Mouse (Mus musculus) E14TG2a.4 (cell line): ENCODE results near the gene 4933402N03Rik.

Experiments used
- H3K27me3 ChIP-seq: 2 replicates; pipeline ENCODE4 v1.6.1; 2014; ENCODE audit warnings: low read length, control low read depth; ENCODE audit not compliant: insufficient read depth
- H3K36me3 ChIP-seq: 2 replicates; pipeline ENCODE4 v1.6.1; 2014; ENCODE audit warnings: low read length, control low read depth; ENCODE audit not compliant: insufficient read depth
- H3K4me1 ChIP-seq: replicated peaks from 2 replicates; pipeline ENCODE4 v1.6.1; 2014; ENCODE audit warnings: low read depth, low read length, control low read depth
- H3K4me3 ChIP-seq: replicated peaks from 2 replicates; pipeline ENCODE4 v1.5.1; 2014; ENCODE audit warnings: mild to moderate bottlenecking, low read length
- H3K9me3 ChIP-seq: 2 replicates; pipeline ENCODE4 v1.6.1; 2014; ENCODE audit warnings: low read length, control low read depth
- CTCF ChIP-seq: conservative IDR thresholded peaks from 2 replicates; pipeline ENCODE4 v1.5.1; 2014; ENCODE audit warnings: low read length
- NANOG ChIP-seq: IDR thresholded peaks from 2 replicates; pipeline ENCODE4 v1.6.1; 2014; ENCODE audit warnings: borderline replicate concordance, low read length, mixed read lengths
- POU5F1 ChIP-seq: IDR thresholded peaks from 2 replicates; pipeline ENCODE4 v1.6.1; 2014; ENCODE audit warnings: low read length, borderline replicate concordance

Gene 4933402N03Rik

DNA sequence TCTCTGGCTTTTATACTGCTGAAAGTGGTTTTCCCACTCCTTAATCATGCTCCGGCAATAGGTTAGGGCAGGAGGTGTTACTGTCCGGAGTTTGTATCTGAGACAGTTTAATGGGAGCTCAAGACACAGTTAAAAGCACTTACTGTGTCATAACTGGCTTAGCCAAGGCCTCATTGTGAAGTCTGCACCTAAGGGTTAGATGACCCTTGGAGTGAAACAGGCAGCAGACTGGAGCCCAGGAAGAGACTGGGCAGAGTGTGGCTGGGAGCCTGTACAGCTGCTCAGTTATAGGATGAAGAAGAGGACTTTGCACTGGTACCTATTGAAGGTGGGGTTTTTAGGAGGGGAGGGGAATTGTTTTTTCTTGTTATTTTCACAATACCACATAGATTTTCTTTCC lies at the start of gene 4933402N03Rik:
Gene 4933402N03Rik (minus strand): TSS at position 101 of the 400 bp plus-strand sequence.
- H3K4me1 ChIP-seq = no peaks in the 10 kb centered on the region
- H3K4me3 ChIP-seq = no peak within 1 kb of the TSS
- no peaks in the 10 kb centered on the region for H3K36me3 ChIP-seq
- no peaks in the 10 kb centered on the region for H3K27me3 ChIP-seq
- TF ChIP-seq CTCF (no peak), POU5F1 (no peak), NANOG (no peak)
- H3K9me3 ChIP-seq = no peaks in the 10 kb centered on the region

DNA sequence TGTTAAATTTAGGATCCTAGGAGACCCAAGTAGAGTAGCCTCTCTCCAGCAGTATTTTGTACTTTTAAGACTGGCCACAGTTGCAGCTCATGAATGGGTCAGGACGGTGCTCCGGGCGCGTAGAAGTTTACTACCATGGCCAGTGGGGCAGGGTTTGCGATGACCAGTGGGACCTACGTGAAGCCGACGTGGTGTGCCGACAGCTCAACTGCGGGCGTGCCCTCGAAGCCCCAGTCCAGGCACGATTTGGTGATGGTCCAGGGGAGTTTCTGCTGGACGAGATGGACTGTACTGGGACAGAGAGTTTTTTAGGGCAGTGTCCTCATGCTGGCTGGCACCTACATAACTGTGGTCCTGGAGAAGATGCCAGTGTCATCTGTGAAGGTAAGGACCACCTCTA lies 41.9 kb upstream of the 4933402N03Rik start:
- Histone ChIP-seq H3K27me3 (peaks cover 13% of the 10 kb centered on the region; the same call in 1 of the 2 replicates), H3K4me3 (no peak overlapping the region), H3K4me1 (peaks cover 6% of the 10 kb centered on the region; the same call in 1 of the 2 replicates), H3K9me3 (no peaks in the 10 kb centered on the region), H3K36me3 (no peaks in the 10 kb centered on the region)
- TF ChIP-seq NANOG (no peak), POU5F1 (no peak)

DNA sequence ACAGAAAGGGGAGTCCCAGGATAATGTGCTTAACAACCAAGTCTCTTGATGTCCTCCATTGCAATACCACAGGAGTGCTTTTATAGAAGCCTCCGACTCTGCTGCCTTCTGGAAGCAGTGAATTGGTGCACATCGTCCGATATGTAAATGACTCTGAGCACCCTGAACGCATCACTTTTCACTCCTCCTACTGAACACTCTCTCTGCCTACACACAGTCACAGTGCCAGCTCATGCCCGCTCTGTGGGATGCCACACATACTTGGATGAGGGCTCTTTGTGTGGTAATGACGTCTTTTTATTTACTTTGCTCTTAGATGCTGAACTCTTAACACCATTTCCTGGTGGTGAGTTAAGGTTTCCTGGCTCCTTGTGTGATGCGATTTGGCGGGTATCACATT lies 40.9 kb upstream of the 4933402N03Rik start:
- no peak for TF ChIP-seq NANOG
- H3K36me3 ChIP-seq = no peaks in the 10 kb centered on the region
- no peak overlapping the region for H3K4me3 ChIP-seq
- H3K4me1 ChIP-seq = peaks cover 13% of the 10 kb centered on the region; the same call in 1 of the 2 replicates
- peaks cover 13% of the 10 kb centered on the region; the same call in 1 of the 2 replicates for H3K27me3 ChIP-seq
- no peaks in the 10 kb centered on the region for H3K9me3 ChIP-seq

DNA sequence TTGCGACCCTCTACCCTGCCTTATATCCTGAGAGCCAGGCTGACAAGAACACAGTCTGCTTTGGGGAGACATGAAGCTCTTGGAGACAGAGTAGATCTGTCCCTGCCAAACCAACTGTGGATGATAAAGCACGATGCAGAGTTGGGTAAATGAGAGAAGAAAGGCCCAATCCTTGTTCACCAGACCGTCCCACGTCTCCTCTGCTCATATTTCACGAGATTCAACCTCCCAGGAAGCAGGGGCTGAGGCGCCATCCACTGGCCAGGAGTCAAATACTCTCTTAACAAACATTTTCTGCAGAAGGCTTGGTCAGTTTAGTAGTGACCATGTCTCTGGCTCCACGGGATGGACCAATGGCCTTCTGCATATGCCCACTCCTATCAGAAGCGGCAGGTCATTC lies 38.2 kb upstream of the 4933402N03Rik start:
- H3K9me3 ChIP-seq = no peaks in the 10 kb centered on the region
- H3K36me3 ChIP-seq = no peaks in the 10 kb centered on the region
- H3K4me3 ChIP-seq = no peak overlapping the region
- H3K4me1 ChIP-seq = peaks cover 13% of the 10 kb centered on the region; the same call in 1 of the 2 replicates
- no peak for TF ChIP-seq CTCF
- no peak for TF ChIP-seq POU5F1
- no peak for TF ChIP-seq NANOG
- H3K27me3 ChIP-seq = peaks cover 13% of the 10 kb centered on the region; the same call in 1 of the 2 replicates

DNA sequence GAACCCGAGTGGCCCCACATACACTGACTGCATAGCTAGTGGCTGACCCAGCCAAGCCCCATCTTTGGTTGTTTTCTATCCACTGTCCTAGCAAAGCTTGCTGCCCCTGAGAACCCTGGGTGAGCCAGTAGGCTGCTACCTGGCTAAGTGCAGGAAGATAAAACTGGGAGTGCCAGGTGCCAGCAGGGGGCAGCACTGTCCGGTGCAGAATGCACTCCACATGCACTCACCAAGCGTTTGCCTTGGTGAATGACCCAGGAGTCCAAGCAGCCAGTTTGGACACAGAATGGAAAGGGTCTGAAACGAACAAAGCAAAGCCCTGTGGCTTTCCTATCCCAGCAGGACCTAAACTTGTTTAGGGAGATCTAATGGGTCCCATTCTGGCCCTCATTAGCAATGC lies 36.6 kb upstream of the 4933402N03Rik start:
- Histone ChIP-seq H3K27me3 (peaks cover 13% of the 10 kb centered on the region; the same call in 1 of the 2 replicates), H3K4me3 (no peak overlapping the region), H3K36me3 (no peaks in the 10 kb centered on the region), H3K9me3 (no peaks in the 10 kb centered on the region), H3K4me1 (peaks cover 13% of the 10 kb centered on the region; the same call in 1 of the 2 replicates)
- peak; percentile 80 for TF ChIP-seq CTCF
- no peak for TF ChIP-seq POU5F1

DNA sequence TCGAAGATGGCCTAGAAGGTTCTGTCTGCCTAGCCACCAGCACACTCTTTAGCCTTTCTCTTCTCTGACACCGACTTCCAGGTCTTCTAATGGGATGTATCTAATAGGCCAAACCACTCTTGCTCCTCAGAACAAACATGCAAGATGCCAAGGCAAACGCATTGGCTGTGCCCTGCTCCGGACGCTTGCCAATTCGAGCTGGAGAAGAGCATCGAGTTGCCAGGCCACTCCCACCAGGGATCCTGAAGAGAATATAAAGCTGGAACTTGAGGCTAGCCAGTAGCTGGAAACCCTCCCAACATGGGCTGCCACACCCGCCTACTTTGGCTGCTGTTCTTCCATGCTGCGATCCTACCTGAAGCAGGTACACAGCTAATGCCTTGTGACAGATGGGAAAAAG lies 28.0 kb upstream of the 4933402N03Rik start, which contains the start of gene 5430419D17Rik:
Gene 5430419D17Rik (plus strand): TSS at position 282 of the 400 bp plus-strand sequence.
- no peaks in the 10 kb centered on the region for H3K9me3 ChIP-seq
- H3K27me3 ChIP-seq = no peaks in the 10 kb centered on the region
- TF ChIP-seq CTCF (no peak), POU5F1 (no peak), NANOG (no peak)
- no peaks in the 10 kb centered on the region for H3K36me3 ChIP-seq
- H3K4me3 ChIP-seq = no peak within 1 kb of the TSS
- H3K4me1 ChIP-seq = no peaks in the 10 kb centered on the region

DNA sequence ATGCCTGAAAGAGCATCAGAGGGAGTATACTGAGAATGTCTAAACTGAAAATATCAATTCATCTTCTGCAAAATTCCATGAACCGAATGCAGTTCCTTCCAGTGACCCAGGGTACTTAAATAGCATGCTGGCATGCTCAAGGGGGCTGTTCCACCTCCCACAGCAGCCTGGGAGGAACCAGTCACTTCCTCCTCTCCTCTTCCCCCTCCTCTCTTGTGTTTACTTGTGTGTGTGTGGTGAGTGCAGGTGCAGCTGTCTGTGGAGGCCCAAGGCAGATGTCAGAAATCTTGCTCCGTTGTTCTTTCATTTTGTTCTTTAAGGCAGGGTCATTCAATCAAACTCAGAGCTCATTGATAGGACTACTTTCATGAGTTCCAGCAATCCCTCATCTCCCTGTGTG lies 23.0 kb upstream of the 4933402N03Rik start:
- no peaks in the 10 kb centered on the region for H3K27me3 ChIP-seq
- no peaks in the 10 kb centered on the region for H3K4me1 ChIP-seq
- H3K4me3 ChIP-seq = no peak overlapping the region
- H3K36me3 ChIP-seq = no peaks in the 10 kb centered on the region
- H3K9me3 ChIP-seq = 0 out of 2 replicates have a peak, but pooled peaks cover 3% of the 10 kb centered on the region
- TF ChIP-seq CTCF = no peak
- TF ChIP-seq NANOG = no peak
- no peak for TF ChIP-seq POU5F1

DNA sequence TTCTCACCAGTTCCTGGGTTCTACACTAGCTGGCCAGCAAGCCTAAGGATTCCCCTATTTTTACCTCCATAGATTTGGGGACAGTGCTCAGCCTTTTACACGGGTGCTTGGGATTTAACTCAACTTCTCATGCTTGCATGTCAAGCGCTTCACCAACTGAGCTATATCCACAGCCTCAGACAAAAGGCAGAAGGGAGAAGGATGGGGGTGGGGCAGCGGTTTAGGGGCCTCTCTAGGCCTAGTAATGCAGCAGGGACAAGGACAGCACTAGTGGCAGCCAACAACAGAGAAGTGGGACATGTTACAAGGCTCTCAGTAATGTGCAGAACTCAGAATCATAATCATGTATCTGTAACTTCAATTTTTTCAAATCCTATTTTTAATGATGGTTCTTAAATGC lies 21.7 kb upstream of the 4933402N03Rik start:
- Histone ChIP-seq H3K27me3 (no peaks in the 10 kb centered on the region), H3K9me3 (0 out of 2 replicates have a peak, but pooled peaks cover 3% of the 10 kb centered on the region), H3K4me3 (no peak overlapping the region), H3K36me3 (no peaks in the 10 kb centered on the region), H3K4me1 (no peaks in the 10 kb centered on the region)
- TF ChIP-seq NANOG (no peak), POU5F1 (no peak), CTCF (no peak)

DNA sequence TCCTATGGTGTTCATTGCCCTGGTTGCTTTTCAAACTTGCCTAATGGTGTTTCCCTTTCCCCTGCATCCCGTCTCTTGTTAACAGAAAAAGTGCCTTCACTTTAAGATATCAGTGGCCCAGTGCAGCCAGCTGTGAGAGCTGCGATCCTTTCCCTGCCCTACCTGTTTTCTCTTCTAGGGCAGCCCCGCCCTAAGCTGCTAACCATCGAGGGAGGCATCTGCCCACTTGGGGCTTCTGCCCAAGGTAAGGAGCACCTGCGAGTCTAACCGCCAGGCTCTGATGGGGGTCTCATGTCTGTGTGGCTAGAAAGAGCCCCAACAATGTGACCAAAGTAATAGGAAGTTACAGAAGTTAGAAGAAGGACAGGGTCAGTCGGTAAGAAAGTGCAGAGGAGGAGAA lies 16.1 kb upstream of the 4933402N03Rik start:
- no peak for TF ChIP-seq NANOG
- no peak for TF ChIP-seq CTCF
- TF ChIP-seq POU5F1 = no peak
- H3K4me3 ChIP-seq = no peak overlapping the region
- H3K9me3 ChIP-seq = 0 out of 2 replicates have a peak, but pooled peaks cover 3% of the 10 kb centered on the region
- H3K27me3 ChIP-seq = no peaks in the 10 kb centered on the region
- H3K36me3 ChIP-seq = no peaks in the 10 kb centered on the region
- H3K4me1 ChIP-seq = no peaks in the 10 kb centered on the region
